Mouse (Mus musculus): ENCODE results near the gene Dgat2l6.

GRCm38 (mm10) chrX:100508164-100508563, 16.5 kb upstream of the Dgat2l6 start:
- TF ChIP-seq MAFK (IDR thresholded peaks at IDR 0.05; ENCODE audit: insufficient read depth, low read depth, low read length) = no peak
- TF ChIP-seq CHD2 (IDR thresholded peaks at IDR 0.05; ENCODE audit: low read depth, low read length) = no peak
- no peak for TF ChIP-seq ZC3H11A (IDR thresholded peaks at IDR 0.05; ENCODE audit: borderline replicate concordance, low read depth, low read length)
- TF ChIP-seq ZNF384 (IDR thresholded peaks at IDR 0.05; ENCODE audit: low read depth, low read length) = no peak
